39 mouse cellular contexts compared by ENCODE assay signal in the genomic region with DNA sequence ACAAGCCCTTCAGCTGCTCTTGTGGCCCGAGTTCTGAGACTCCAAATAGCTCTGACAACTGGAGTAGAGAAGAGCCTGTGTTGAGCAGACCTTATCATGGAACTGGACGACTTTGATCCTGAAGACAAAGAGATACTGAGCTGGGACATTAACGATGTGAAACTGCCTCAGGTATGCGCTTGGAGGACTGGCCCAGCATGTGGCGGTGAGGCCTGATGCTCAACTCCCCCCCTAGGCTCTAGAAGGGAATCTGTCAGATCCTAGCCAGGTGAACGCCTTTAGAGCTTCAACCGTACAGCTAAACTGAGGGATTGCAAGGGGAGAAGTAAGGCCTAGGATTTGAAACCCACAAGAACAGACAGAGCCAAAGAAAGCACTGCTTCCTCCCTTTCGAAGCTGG. TPM values are rescaled to one million over a fixed set of nuclear protein-coding genes. Genes with fewer than 3 reads are reported as not detected.
"Had no signal": no experiment of that assay in that cellular context is flagged by ENCODE, and none has a peak within 500 bp of the region (broad histone marks: within the 10 kb centered on the region; RNA-seq: fewer than 3 reads in every experiment).

No protein-coding gene starts in this region.

- H3K27me3 ChIP-seq: heart, embryonic 13.5 days; heart, embryonic 15.5 days; hindbrain, embryonic 13.5 days; hindbrain, embryonic 15.5 days; kidney, embryonic 15.5 days; limb, embryonic 12.5 days; liver, embryonic 13.5 days; liver, embryonic 15.5 days had no signal

- DNase-seq: gastrocnemius, adult 2 months; gastrocnemius, postnatal 10 days; gastrocnemius, postnatal 25 days; heart, adult 2 months; heart, postnatal 14 days; heart, postnatal 36 days; kidney, adult 11 months; kidney, adult 2 months; kidney, adult 9 months; kidney, postnatal 14 days; kidney, postnatal 36 days; liver; liver, embryonic 13.5 days had no signal

- H3K4me3 ChIP-seq: gastrocnemius, adult 2 months; heart, adult 2 months; heart, embryonic 13.5 days; heart, embryonic 15.5 days; hindbrain, embryonic 13.5 days; hindbrain, embryonic 15.5 days; kidney, embryonic 15.5 days; layer of hippocampus, adult 2 months; left cerebral cortex, adult 2 months; limb, embryonic 10.5 days; limb, embryonic 12.5 days; liver, embryonic 13.5 days; liver, embryonic 15.5 days had no signal

- H3K4me2 ChIP-seq: heart, embryonic 11.5 days; heart, embryonic 13.5 days; heart, embryonic 15.5 days; hindbrain, embryonic 13.5 days; hindbrain, embryonic 15.5 days; kidney, embryonic 15.5 days; limb, embryonic 12.5 days; liver, embryonic 11.5 days; liver, embryonic 13.5 days; liver, embryonic 15.5 days had no signal

- H3K9me3 ChIP-seq: heart, embryonic 13.5 days; heart, embryonic 15.5 days; hindbrain, embryonic 13.5 days; hindbrain, embryonic 15.5 days; kidney, embryonic 15.5 days; limb, embryonic 10.5 days; limb, embryonic 12.5 days; liver, embryonic 13.5 days; liver, embryonic 15.5 days had no signal

- H3K27ac ChIP-seq: gastrocnemius, adult 2 months; heart, adult 2 months; heart, embryonic 13.5 days; heart, embryonic 15.5 days; hindbrain, embryonic 13.5 days; hindbrain, embryonic 15.5 days; hindbrain, postnatal 0 days; kidney, embryonic 15.5 days; kidney, postnatal 0 days; layer of hippocampus, adult 2 months; left cerebral cortex, adult 2 months; limb, embryonic 10.5 days; limb, embryonic 12.5 days; liver, embryonic 13.5 days; liver, embryonic 15.5 days had no signal

- H3K4me1 ChIP-seq: heart, embryonic 15.5 days; hindbrain, embryonic 13.5 days; hindbrain, embryonic 15.5 days; kidney, embryonic 15.5 days had no signal

- H3K9ac ChIP-seq: heart, embryonic 13.5 days; heart, embryonic 15.5 days; hindbrain, embryonic 13.5 days; hindbrain, embryonic 15.5 days; kidney, embryonic 15.5 days; limb, embryonic 12.5 days; liver, embryonic 13.5 days; liver, embryonic 15.5 days had no signal

- H3K36me3 ChIP-seq: heart, embryonic 13.5 days; heart, embryonic 15.5 days; hindbrain, embryonic 13.5 days; hindbrain, embryonic 15.5 days; kidney, embryonic 15.5 days; limb, embryonic 10.5 days; limb, embryonic 12.5 days; liver, embryonic 13.5 days; liver, embryonic 15.5 days had no signal

RNA-seq across cellular contexts. Expression of gene Gcm1, which starts 2.1 kb away (rescaled TPM):
- total RNA-seq: gastrocnemius, adult 2 months; gastrocnemius, postnatal 10 days; gastrocnemius, postnatal 25 days; gastrocnemius, postnatal 4 days; granulocyte monocyte progenitor cell, adult 5-6 weeks; heart, adult 2 months; heart, postnatal 14 days; heart, postnatal 36 days; hematopoietic stem cell, adult 5-6 weeks; layer of hippocampus, adult 2 months; layer of hippocampus, postnatal 10 days; layer of hippocampus, postnatal 25 days; left cerebral cortex, adult 2 months; left cerebral cortex, postnatal 14 days; left cerebral cortex, postnatal 36 days had no signal
- polyA plus RNA-seq: heart, adult 2 months; heart, embryonic 11.5 days; heart, embryonic 13.5 days; heart, embryonic 15.5 days; heart, postnatal 0 days; hindbrain, embryonic 11.5 days; hindbrain, embryonic 13.5 days; hindbrain, embryonic 15.5 days; intestine, embryonic 14.5 days; intestine, embryonic 16.5 days; large intestine, adult 2 months; limb, embryonic 10.5 days; limb, embryonic 12.5 days; liver, embryonic 11.5 days; liver, embryonic 13.5 days; liver, embryonic 15.5 days had no signal
